Mouse (Mus musculus) layer of hippocampus, postnatal 14 days (tissue): ENCODE results near the gene Ybx2. TPM values are rescaled to one million over a fixed set of nuclear protein-coding genes. Genes with fewer than 3 reads are reported as not detected.

Source experiments
- DNase-seq, 2 experiments: peaks; one replicate each; pipeline ENCODE4 v3.0.0; 2021 to 2022; ENCODE audit warnings: low spot score in 2 of 2, mixed read lengths in 1 of 2
- total RNA-seq, 2 experiments: library from RNA; stranded (reverse); gene quantifications; 2 replicates each; pipeline ENCODE4 v1.2.3; 2021

The Ybx2 gene
- total RNA-seq, 2 experiments from 2014 or later: 8.3 to 9.7 TPM

- no peak for DNase-seq
These were observed 25.0 kb downstream of the Ybx2 start for GRCm38 (mm10) chr11:69960616-69961015.

- DNase-seq: no peak
These were observed 26.2 kb downstream of the Ybx2 start for GRCm38 (mm10) chr11:69961841-69962240.

- no peak for DNase-seq
These were observed 29.2 kb downstream of the Ybx2 start, which contains the start of gene Cldn7 for GRCm38 (mm10) chr11:69964650-69965270. Gene Cldn7, plus strand, starts transcription at chr11:69964779.

GRCm38 (mm10) chr11:69965271-69966005 lies 29.8 kb downstream of the Ybx2 start:
- DNase-seq: no peak

GRCm38 (mm10) chr11:69966006-69966859 lies 30.6 kb downstream of the Ybx2 start:
- DNase-seq: no peak

GRCm38 (mm10) chr11:69966860-69967517 lies 31.4 kb downstream of the Ybx2 start:
- DNase-seq: no peak

GRCm38 (mm10) chr11:69968793-69969192 lies 33.2 kb downstream of the Ybx2 start:
- no peak for DNase-seq

GRCm38 (mm10) chr11:69970222-69970621 lies 34.6 kb downstream of the Ybx2 start:
- no peak for DNase-seq

- DNase-seq: no peak
These were observed 35.2 kb downstream of the Ybx2 start for GRCm38 (mm10) chr11:69970775-69971174.

GRCm38 (mm10) chr11:69974907-69975306 lies 39.3 kb downstream of the Ybx2 start:
- no peak for DNase-seq

GRCm38 (mm10) chr11:69976271-69976670 lies 40.7 kb downstream of the Ybx2 start:
- no peak for DNase-seq

GRCm38 (mm10) chr11:69979827-69980195 lies 44.2 kb downstream of the Ybx2 start:
- DNase-seq: no peak

- DNase-seq: peak; percentile 100
These were observed 44.9 kb downstream of the Ybx2 start for GRCm38 (mm10) chr11:69980196-69981140.

- DNase-seq: no peak
These were observed 45.7 kb downstream of the Ybx2 start, which contains the start of gene Ctdnep1 for GRCm38 (mm10) chr11:69981141-69981762. Gene Ctdnep1, plus strand, starts transcription at chr11:69981156.

- no peak for DNase-seq
These were observed 46.6 kb downstream of the Ybx2 start, which contains the start of gene Elp5 for GRCm38 (mm10) chr11:69982225-69982624. Gene Elp5, minus strand, starts transcription at chr11:69982517.

GRCm38 (mm10) chr11:69982877-69983276 lies 47.3 kb downstream of the Ybx2 start:
- no peak for DNase-seq

GRCm38 (mm10) chr11:69983377-69983776 lies 47.8 kb downstream of the Ybx2 start:
- DNase-seq: no peak

GRCm38 (mm10) chr11:69984431-69984830 lies 48.8 kb downstream of the Ybx2 start:
- DNase-seq: no peak

GRCm38 (mm10) chr11:69989949-69990348 lies 54.4 kb downstream of the Ybx2 start:
- DNase-seq: no peak
